Mouse (Mus musculus) bone marrow macrophage, adult 2 months (primary cell): Measurements from ENCODE around the gene Hikeshi.

Source experiments
- CTCF ChIP-seq: IDR thresholded peaks from 2 replicates; pipeline ENCODE4 v1.5.1; 2012; ENCODE audit warnings: low read depth, mild to moderate bottlenecking, low read length, moderate library complexity
- POLR2A ChIP-seq: IDR thresholded peaks from 2 replicates; pipeline ENCODE4 v1.6.1; 2012; ENCODE audit warnings: mild to moderate bottlenecking, low read depth, low read length, borderline replicate concordance

GRCm38 (mm10) chr7:89949403-89949802 is 8.4 kb upstream of the Hikeshi start:
- TF ChIP-seq CTCF (no peak), POLR2A (no peak)
